Mouse (Mus musculus) heart, embryonic 12.5 days (tissue): ENCODE measurements at regions not wholly inside any gene's neighbourhood (a gene's known extent, or its start where the extent isn't known, plus 50 kb on each side); places are given as distances from the start of the nearest gene placed in this dataset.
"Not testable (repeated sequence)": the region's sequence is repeated elsewhere in the genome, so short reads cannot be mapped to it uniquely, and the experiment has no call there.

Experiments used
- ATAC-seq: fragments of 200-750 bp; cut with Nextera tagmentation; 2 replicates; pipeline ENCODE4 v1.8.0; 2017; ENCODE audit warnings: moderate TSS enrichment, moderate library complexity; ENCODE audit not compliant: insufficient number of reproducible peaks, low FRiP score
- H3K27ac ChIP-seq: fragments of 300-500 bp; sonication (generic); 2 replicates; pipeline ENCODE4 v1.5.1; 2016; ENCODE audit warnings: mild to moderate bottlenecking, moderate library complexity; ENCODE audit not compliant: poor library complexity, severe bottlenecking
- H3K27me3 ChIP-seq: fragments of 300-500 bp; sonication (generic); replicated peaks from 2 replicates; pipeline ENCODE4 v1.6.1; 2016; ENCODE audit warnings: mild to moderate bottlenecking, moderate library complexity
- H3K36me3 ChIP-seq: fragments of 300-500 bp; sonication (generic); 2 replicates; pipeline ENCODE4 v1.6.1; 2016; ENCODE audit warnings: mild to moderate bottlenecking, moderate library complexity
- H3K4me1 ChIP-seq: fragments of 300-500 bp; sonication (generic); replicated peaks from 2 replicates; pipeline ENCODE4 v1.6.1; 2016; ENCODE audit warnings: mild to moderate bottlenecking
- H3K4me2 ChIP-seq: fragments of 300-500 bp; sonication (generic); 2 replicates; pipeline ENCODE4 v1.6.1; 2016; ENCODE audit warnings: mild to moderate bottlenecking, moderate library complexity
- H3K4me3 ChIP-seq: fragments of 300-500 bp; sonication (generic); 2 replicates; pipeline ENCODE4 v1.5.1; 2016; ENCODE audit warnings: mild to moderate bottlenecking
- H3K9ac ChIP-seq: fragments of 300-500 bp; sonication (generic); 2 replicates; pipeline ENCODE4 v1.6.1; 2016; ENCODE audit warnings: mild to moderate bottlenecking, moderate library complexity
- H3K9me3 ChIP-seq: fragments of 300-500 bp; sonication (generic); replicated peaks from 2 replicates; pipeline ENCODE4 v1.6.1; 2016; ENCODE audit warnings: mild to moderate bottlenecking, moderate library complexity
- WGBS: fragments of 180-500 bp; shearing (Covaris S2); methylation state at CpG from one replicate; pipeline ENCODE4 v1.1.7; 2016; 5-methylcytosine and 5-hydroxymethylcytosine counted together

DNA sequence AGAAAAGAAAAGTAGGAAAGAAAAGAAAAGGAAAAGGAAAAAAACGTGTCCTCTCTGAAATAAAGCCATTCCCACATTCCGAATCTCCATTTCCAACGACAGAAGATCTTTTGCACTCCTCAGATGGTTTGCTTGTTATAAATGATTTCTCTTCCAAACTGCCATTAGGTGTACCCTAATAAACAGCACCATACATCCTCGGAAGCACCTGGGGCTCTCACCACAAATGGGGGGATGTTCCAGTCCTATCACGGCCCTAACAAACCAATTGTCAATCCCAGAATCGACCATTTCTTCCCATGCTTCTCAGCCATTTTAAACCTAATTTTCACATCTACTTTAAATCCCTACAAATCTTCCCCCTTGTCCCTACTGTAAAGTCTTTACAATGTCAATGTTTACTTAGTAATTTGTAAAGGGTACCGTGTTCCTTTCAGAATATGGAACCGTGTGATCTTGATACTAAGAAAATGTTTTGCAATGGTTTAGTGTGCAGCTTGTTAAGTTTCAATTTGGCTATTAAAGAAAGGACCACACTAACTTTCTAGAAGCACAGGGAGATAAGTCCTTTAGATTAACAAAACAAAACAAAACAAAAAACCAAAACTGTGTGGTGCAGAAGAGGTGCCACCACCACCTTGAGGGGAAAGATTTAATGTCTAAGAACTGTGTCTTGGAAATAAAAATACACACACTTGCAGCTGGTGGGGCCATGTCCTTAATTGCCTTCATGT lies 66.6 kb upstream of the Chd2 start:
- Histone ChIP-seq H3K4me3 (no peak overlapping the region), H3K36me3 (no peaks in the 10 kb centered on the region), H3K4me1 (peaks cover 3% of the 10 kb centered on the region; the same call in 1 of the 2 replicates), H3K9me3 (no peaks in the 10 kb centered on the region), H3K27ac (peak overlapping the region; percentile 89; the same call in 1 of the 2 replicates), H3K4me2 (peak overlapping the region; percentile 58), H3K27me3 (no peaks in the 10 kb centered on the region), H3K9ac (peak overlapping the region; percentile 55; the same call in 1 of the 2 replicates)
- no peak for ATAC-seq
- 40% methylated on average over 8 of the region's 8 CpGs for WGBS

DNA sequence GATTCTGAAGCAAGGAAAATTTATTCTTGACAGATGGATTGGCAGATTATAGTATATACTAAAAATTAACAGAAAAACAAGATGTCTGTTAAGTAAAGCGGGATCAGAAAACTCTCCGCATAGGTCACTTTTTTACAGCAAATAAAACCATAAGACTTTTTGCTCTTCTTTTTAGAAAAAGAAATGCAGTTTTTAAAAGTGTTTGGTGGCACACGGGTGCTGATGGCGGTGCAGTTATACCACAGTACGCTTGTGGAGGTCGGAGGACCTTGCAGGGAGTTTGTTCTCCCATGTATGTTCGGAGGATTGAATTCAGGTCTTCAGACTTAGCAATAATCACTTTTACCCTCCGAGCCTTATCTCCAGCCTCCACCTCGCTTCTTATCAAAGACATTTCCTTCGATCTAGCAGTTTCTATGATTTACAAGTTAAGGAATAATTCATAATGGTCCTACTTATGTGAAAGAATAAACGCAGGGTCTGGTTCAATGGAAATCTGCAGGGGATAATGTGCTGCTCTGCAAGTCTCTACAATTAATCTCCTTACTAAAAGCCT lies 65.9 kb upstream of the Chd2 start:
- H3K36me3 ChIP-seq: no peaks in the 10 kb centered on the region
- H3K9ac ChIP-seq: peak overlapping the region; percentile 72
- H3K4me1 ChIP-seq: peaks cover 7% of the 10 kb centered on the region; the same call in 1 of the 2 replicates
- H3K9me3 ChIP-seq: no peaks in the 10 kb centered on the region
- 0 out of 2 replicates have a peak, but pooled peaks have one; percentile 34 for ATAC-seq
- 7% methylated on average over 11 of the region's 11 CpGs for WGBS
- H3K4me3 ChIP-seq: peak overlapping the region; percentile 39
- no peaks in the 10 kb centered on the region for H3K27me3 ChIP-seq
- peak overlapping the region; percentile 89 for H3K27ac ChIP-seq
- H3K4me2 ChIP-seq: peak overlapping the region; percentile 74

- peak overlapping the region; percentile 72 for H3K9ac ChIP-seq
Measured at GRCm38 (mm10) chr7:73606677-73607449, 65.2 kb upstream of the Chd2 start.

DNA sequence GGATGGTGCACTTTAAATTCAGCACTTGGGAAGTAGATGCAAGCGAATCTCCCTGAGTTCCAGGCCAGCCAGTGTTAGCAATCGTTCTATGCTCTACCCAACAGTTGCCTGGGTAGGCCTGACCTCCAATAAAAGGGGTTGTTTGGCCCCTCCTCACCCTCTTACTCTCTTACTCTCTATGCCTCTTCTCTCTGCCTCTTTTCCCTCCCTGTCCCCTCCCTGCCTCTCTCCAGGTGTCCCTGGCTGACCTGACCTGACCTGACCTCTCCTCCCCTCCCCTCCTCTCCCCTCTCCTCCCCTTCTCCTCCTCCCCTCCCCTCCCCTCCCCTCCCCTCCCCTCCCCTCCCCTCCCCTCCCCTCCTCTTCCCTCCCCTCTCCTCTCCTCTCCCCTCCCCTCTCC lies 63.0 kb upstream of the Chd2 start:
- Histone ChIP-seq H3K27me3 (no peaks in the 10 kb centered on the region), H3K36me3 (no peaks in the 10 kb centered on the region), H3K4me2 (no peak overlapping the region), H3K9ac (no peak overlapping the region), H3K27ac (no peak overlapping the region), H3K9me3 (peaks cover 7% of the 10 kb centered on the region), H3K4me3 (no peak overlapping the region), H3K4me1 (peaks cover 10% of the 10 kb centered on the region; the same call in 1 of the 2 replicates)
- WGBS: 76% methylated on average over 2 of the region's 2 CpGs
- no peak for ATAC-seq

More at GRCm38 (mm10) chr7:73606677-73607449, 65.2 kb upstream of the Chd2 start:
- Histone ChIP-seq H3K4me2 (peak overlapping the region; percentile 74), H3K27me3 (no peaks in the 10 kb centered on the region), H3K36me3 (no peaks in the 10 kb centered on the region), H3K9me3 (no peaks in the 10 kb centered on the region), H3K4me3 (peak overlapping the region; percentile 39), H3K27ac (peak overlapping the region; percentile 89), H3K4me1 (peaks cover 7% of the 10 kb centered on the region; the same call in 1 of the 2 replicates)
- peak; percentile 96 for ATAC-seq
- 4% methylated on average over 30 of the region's 30 CpGs for WGBS

GRCm38 (mm10) chr7:73602815-73603551 lies 61.4 kb upstream of the Chd2 start:
- Histone ChIP-seq H3K27ac (0 out of 2 replicates have a peak overlapping the region, but pooled peaks have one; percentile 3), H3K4me1 (peaks cover 9% of the 10 kb centered on the region; the same call in 1 of the 2 replicates), H3K9ac (no peak overlapping the region), H3K4me3 (no peak overlapping the region), H3K4me2 (no peak overlapping the region), H3K9me3 (peaks cover 7% of the 10 kb centered on the region), H3K36me3 (no peaks in the 10 kb centered on the region), H3K27me3 (no peaks in the 10 kb centered on the region)
- ATAC-seq: no peak
- 47% methylated on average over 4 of the region's 4 CpGs for WGBS

DNA sequence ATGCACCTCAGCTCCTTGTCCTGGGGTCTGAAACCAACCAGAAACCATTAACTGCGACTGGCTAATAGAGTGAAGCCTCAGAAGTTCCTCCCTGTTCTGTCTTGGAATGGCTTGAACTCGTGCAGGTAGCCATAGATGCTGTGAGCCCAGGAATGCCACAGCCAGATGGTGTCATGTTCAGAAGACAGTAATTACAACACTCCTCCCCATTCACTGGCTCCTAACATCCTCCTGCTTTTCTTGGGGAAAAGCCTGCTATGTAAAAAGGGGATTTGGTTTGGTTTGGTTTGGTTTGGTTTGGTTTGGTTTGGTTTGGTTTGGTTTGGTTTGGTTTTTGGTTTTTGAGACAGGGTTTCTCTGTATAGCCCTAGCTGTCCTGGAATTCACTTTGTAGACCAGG lies 59.7 kb upstream of the Chd2 start:
- Histone ChIP-seq H3K9me3 (peaks cover 7% of the 10 kb centered on the region), H3K27me3 (no peaks in the 10 kb centered on the region), H3K36me3 (no peaks in the 10 kb centered on the region), H3K4me1 (peaks cover 26% of the 10 kb centered on the region), H3K4me2 (no peak overlapping the region), H3K27ac (no peak overlapping the region), H3K9ac (no peak overlapping the region), H3K4me3 (no peak overlapping the region)
- WGBS: 68% methylated on average over 2 of the region's 2 CpGs
- no peak for ATAC-seq

DNA sequence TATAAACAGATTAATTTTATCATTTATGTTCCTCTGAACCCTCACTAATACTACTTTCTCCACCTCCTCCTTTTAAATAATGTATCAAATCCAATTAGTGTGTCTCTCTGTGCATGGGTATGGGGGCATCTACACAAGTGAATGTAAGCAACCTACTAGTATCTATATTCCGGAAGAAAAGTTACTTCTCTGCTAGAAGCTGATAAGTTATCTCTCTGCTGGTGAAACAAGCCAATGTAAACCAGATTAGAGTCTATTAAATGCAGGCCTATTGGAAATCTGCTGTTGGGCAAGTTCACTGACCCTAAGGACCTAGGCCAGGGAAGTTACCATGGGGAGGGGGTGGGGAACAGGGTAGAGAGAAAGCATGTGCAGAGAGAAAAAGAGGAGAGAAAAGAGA lies 59.1 kb upstream of the Chd2 start:
- Histone ChIP-seq H3K27ac (no peak overlapping the region), H3K27me3 (no peaks in the 10 kb centered on the region), H3K36me3 (no peaks in the 10 kb centered on the region), H3K9ac (no peak overlapping the region), H3K4me1 (peaks cover 31% of the 10 kb centered on the region), H3K9me3 (peaks cover 7% of the 10 kb centered on the region), H3K4me2 (no peak overlapping the region), H3K4me3 (no peak overlapping the region)
- ATAC-seq: no peak
- 40% methylated on average over 1 of the region's 1 CpGs for WGBS

DNA sequence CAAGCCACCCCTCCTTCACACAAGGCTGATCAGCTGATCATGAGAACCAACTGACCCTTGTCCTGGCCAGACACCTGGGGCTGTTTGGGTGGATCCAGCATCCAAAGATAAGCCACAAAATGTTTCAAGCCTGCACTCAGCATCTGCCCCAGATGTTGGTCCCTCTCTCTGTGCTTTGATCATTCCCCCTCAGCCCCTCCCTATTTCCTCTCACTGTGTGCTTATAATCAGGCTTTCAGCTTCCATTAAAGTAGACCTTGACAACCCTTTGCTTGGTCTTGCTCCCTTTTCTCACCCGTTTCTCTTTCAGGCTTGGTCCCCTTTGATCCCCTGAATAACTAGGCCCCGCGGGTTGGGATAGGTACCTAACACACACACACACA lies 58.4 kb upstream of the Chd2 start:
- H3K36me3 ChIP-seq, H3K9ac ChIP-seq, ATAC-seq, H3K27ac ChIP-seq, H3K4me3 ChIP-seq, H3K27me3 ChIP-seq, H3K9me3 ChIP-seq, H3K4me2 ChIP-seq: not testable (repeated sequence)
- peaks cover 33% of the 10 kb centered on the region for H3K4me1 ChIP-seq
- WGBS: 85% methylated on average over 3 of the region's 3 CpGs

DNA sequence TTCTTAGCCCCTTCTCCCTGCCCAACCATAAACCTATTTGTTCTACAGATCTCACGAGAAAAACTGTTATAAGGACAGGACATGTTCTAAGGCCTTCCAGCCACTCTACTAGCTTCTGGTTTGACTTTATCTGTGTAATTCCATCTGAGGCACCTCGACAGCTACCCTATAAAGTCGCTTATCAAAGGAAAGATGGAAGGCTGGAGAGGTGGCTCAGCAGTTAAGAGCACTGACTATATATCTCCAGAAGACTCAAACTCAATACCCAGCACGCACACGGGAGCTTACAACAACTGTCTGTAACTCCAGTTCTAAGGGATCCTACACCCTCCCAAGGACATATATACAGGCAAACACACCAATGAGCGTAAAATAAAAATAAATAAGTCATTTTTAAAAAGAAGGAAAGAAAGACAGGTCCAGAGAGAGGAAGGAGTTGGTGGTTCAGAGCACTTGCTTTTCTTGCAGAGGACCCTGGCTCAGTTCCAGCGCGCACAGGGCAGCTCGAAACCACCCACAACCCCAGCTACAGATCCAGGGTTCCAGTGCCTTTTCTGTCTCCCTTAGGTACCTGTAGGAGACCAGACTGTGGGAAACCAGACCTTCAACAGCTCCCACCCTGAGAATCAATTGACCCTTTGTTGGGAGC lies 57.8 kb upstream of the Chd2 start:
- ATAC-seq: no peak
- Histone ChIP-seq H3K27me3 (no peaks in the 10 kb centered on the region), H3K4me1 (peaks cover 34% of the 10 kb centered on the region), H3K36me3 (no peaks in the 10 kb centered on the region), H3K4me2 (no peak overlapping the region), H3K9me3 (peaks cover 7% of the 10 kb centered on the region), H3K9ac (no peak overlapping the region), H3K27ac (no peak overlapping the region), H3K4me3 (no peak overlapping the region)
- WGBS: 85% methylated on average over 9 of the region's 9 CpGs

- no peaks in the 10 kb centered on the region for H3K27me3 ChIP-seq
- H3K4me1 ChIP-seq: peaks cover 41% of the 10 kb centered on the region
- no peak overlapping the region for H3K27ac ChIP-seq
- no peak for ATAC-seq
- WGBS: 83% methylated on average over 5 of the region's 5 CpGs
- H3K36me3 ChIP-seq: no peaks in the 10 kb centered on the region
- H3K9me3 ChIP-seq: peaks cover 7% of the 10 kb centered on the region
- H3K4me2 ChIP-seq: no peak overlapping the region
- no peak overlapping the region for H3K9ac ChIP-seq
- H3K4me3 ChIP-seq: no peak overlapping the region
Measured at GRCm38 (mm10) chr7:73597968-73598367, 56.3 kb upstream of the Chd2 start.
